Mouse (Mus musculus): Measurements from ENCODE around the gene Trim30b.

DNA sequence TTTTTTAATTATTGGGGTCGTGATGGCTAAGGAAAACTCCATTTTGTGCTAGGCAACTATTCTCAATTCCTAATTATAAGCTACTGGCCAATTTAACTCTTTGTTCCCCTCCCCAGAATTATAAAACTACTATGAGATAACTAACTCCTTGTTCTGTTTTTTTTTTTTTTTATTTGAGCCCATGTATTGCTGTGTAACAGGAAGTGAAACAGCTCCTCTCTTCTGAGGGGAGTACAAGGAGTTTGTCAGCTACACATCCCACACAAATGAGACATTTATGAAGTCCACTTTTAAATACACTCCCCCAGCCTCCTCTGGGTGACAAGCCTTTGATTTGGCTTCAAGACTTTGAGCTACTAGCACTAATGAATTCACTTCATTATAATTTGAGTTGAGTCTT is 28.8 kb upstream of the Trim30b start:
- TF ChIP-seq CTCF (conservative IDR thresholded peaks at IDR 0.05 in 1 of 2, IDR thresholded peaks at IDR 0.05 in 1 of 2; ENCODE audit: low read depth in 2 of 2, low read length in 2 of 2): no peak
- no peak for TF ChIP-seq POLR2A (IDR thresholded peaks at IDR 0.05; ENCODE audit: low read depth, low read length)
- TF ChIP-seq UBTF (IDR thresholded peaks at IDR 0.05; ENCODE audit: low read depth, low read length): no peak
- no peak for TF ChIP-seq SMC3 (IDR thresholded peaks at IDR 0.05; ENCODE audit: low read depth, low read length)
- no peak for TF ChIP-seq MEF2A (IDR thresholded peaks at IDR 0.05; ENCODE audit: borderline replicate concordance, low read depth, low read length)
- peak; percentile 87 for TF ChIP-seq ZNF384 (IDR thresholded peaks at IDR 0.05; ENCODE audit: low read depth, low read length)
- TF ChIP-seq USF1 (IDR thresholded peaks at IDR 0.05; ENCODE audit: low read depth, low read length): no peak
- TF ChIP-seq ZKSCAN1 (IDR thresholded peaks at IDR 0.05; ENCODE audit: borderline replicate concordance, low read depth, low read length): no peak
- TF ChIP-seq CHD1 (IDR thresholded peaks at IDR 0.05; ENCODE audit: low read depth, low read length): no peak
- no peak for TF ChIP-seq ZC3H11A (IDR thresholded peaks at IDR 0.05; ENCODE audit: low read depth, low read length)
- peak; percentile 10; the same call in 1 of the 2 replicates for TF ChIP-seq EP300 (IDR thresholded peaks at IDR 0.05; ENCODE audit: low read length)

Data from CH12.LX (cell line).